Mouse (Mus musculus) spleen, postnatal 4 days (tissue): Measurements from ENCODE around the gene Ext2.

Experiments used
- DNase-seq, 2 experiments: peaks; one replicate each; pipeline ENCODE4 v3.0.0; 2022; ENCODE audit warnings: low spot score in 2 of 2

The Ext2 gene

GRCm38 (mm10) chr2:93737146-93737545 lies 85.2 kb downstream of the Ext2 start:
- DNase-seq = no peak

GRCm38 (mm10) chr2:93732658-93733057 lies 89.7 kb downstream of the Ext2 start:
- no peak for DNase-seq

- DNase-seq = no peak
These were observed 92.8 kb downstream of the Ext2 start for GRCm38 (mm10) chr2:93729585-93729984.

- no peak for DNase-seq
These were observed 99.1 kb downstream of the Ext2 start for GRCm38 (mm10) chr2:93723138-93723744.

GRCm38 (mm10) chr2:93720956-93721355 lies 101.4 kb downstream of the Ext2 start:
- DNase-seq = no peak

- no peak for DNase-seq
These were observed 102.3 kb downstream of the Ext2 start for GRCm38 (mm10) chr2:93719792-93720675.

- no peak for DNase-seq
These were observed 109.1 kb downstream of the Ext2 start for GRCm38 (mm10) chr2:93713267-93713666.

- DNase-seq = no peak
These were observed 110.9 kb downstream of the Ext2 start for GRCm38 (mm10) chr2:93711460-93711859.

GRCm38 (mm10) chr2:93709696-93710095 lies 112.7 kb downstream of the Ext2 start:
- DNase-seq = no peak

- DNase-seq = no peak
These were observed 113.1 kb downstream of the Ext2 start for GRCm38 (mm10) chr2:93709241-93709640.

- no peak for DNase-seq
These were observed 115.5 kb downstream of the Ext2 start for GRCm38 (mm10) chr2:93706825-93707224.

GRCm38 (mm10) chr2:93706407-93706806 lies 116.0 kb downstream of the Ext2 start:
- DNase-seq = no peak

GRCm38 (mm10) chr2:93704195-93704594 lies 118.2 kb downstream of the Ext2 start:
- no peak for DNase-seq

- no peak for DNase-seq
These were observed 119.1 kb downstream of the Ext2 start for GRCm38 (mm10) chr2:93702936-93703926.

- DNase-seq = no peak
These were observed 123.0 kb downstream of the Ext2 start for GRCm38 (mm10) chr2:93699346-93699745.

- DNase-seq = no peak
These were observed 126.2 kb downstream of the Ext2 start for GRCm38 (mm10) chr2:93696181-93696641.

- DNase-seq = no peak
These were observed 129.3 kb downstream of the Ext2 start for GRCm38 (mm10) chr2:93693101-93693500.

GRCm38 (mm10) chr2:93690064-93690930 lies 132.1 kb downstream of the Ext2 start:
- DNase-seq = no peak

GRCm38 (mm10) chr2:93683674-93684073 lies 138.7 kb downstream of the Ext2 start:
- no peak for DNase-seq

GRCm38 (mm10) chr2:93682601-93683202 lies 139.7 kb downstream of the Ext2 start:
- DNase-seq = no peak
